Mouse (Mus musculus) liver, adult (tissue): ENCODE data around the gene Gm11034.
A peak's percentile ranks its signal among the peaks of the same experiment; 100 is the strongest.

Experiments used
- GATA4 ChIP-seq: IDR thresholded peaks from 2 replicates; pipeline ENCODE4 v1.6.1; 2014; ENCODE audit warnings: mild to moderate bottlenecking, low read length; ENCODE audit not compliant: insufficient replicate concordance

Gm11034 gene

GRCm38 (mm10) chr8:72177346-72177925, 36.0 kb downstream of the Gm11034 start:
- no peak for TF ChIP-seq GATA4

DNA sequence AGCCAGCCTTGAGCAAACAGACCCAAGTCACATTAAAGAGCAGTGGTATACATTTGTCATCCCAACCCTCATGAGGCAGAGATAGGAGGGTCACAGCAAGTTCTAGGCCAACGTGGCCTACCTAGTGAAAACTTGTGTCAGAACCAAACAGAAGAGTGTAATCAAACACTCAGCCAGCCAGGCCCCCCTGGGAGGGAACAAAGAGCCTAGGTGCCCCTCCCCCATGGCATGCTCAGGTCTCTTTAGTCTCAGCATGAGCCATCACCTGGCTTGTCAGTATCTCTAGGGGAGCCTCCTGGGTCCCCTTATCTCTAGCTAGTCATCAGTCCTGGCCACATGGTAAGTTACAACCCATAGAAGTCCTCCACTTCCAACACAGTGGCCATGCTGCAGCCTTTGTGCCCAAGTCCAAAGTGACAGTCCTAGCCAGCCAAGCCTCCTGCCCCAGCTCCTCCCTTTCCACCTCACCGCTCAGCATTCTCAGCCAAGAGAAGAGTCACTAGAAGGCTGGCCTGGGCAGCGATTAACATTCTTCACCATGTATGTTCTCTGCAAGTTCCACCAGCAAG, 43.7 kb downstream of the Gm11034 start:
- peak; percentile 56; the same call in 1 of the 2 replicates for TF ChIP-seq GATA4

DNA sequence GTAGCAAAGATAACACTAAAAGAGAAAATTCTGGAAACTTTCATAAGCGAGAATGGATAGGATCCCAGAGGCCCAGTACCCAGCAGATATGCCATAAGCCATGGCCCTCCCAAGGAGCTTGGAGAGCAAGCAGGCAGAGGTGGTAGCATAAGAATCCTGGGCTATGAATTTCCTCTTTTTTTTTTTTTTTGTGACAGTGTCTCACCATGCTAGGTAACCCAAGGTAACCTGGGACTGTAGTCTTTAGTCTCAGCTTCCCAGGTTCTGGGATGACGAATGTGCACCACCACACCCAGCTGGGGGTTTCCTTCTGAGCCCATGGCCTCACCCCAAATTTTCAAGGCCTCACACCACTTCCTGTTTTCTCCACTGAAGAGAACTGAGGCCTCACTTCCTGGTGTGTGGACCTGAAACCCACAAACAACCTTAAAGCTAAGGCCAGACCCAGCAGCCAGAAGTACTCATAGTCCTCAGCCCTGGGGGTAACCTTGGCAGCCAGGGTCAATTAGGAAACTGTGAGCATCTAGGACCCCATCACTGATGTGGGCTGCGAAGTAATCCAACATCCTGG, 44.3 kb downstream of the Gm11034 start:
- no peak for TF ChIP-seq GATA4
